In the genomic region with DNA sequence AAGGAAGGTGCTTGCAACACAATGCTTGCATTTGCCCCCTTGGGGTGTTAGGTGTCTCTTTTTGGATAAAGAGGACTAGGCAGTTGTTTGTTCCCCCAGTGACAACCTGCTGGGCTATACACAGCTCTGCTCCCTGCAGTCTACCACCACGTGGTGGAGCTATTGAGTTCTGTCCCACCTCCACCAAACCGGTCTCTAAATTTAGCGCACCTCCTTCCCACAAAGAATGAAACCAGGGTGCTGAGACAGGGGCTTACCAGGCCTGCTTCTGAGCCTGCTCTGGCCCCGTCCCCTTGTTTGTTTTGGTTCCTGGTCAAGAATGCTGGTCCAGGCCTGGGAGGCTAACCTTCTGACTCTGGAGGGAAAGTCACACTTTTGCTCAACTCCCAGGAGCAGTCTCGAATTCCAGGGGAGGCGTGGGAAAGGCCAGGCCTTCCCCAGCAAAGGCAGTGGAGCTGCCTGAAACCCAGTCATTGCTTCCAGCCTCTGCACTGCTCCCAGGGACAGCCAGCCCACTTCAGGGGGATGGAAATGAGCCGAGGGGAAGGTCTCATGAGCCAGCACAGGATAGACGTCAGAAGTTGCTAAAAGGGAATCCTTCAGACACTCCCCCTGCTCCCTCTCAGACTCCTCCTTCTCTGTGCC, we compare ENCODE assay signal across 8 mouse cellular contexts. TPM values are rescaled to one million over a fixed set of nuclear protein-coding genes. Genes with fewer than 3 reads are reported as not detected.
DNase-seq lines count a peak whose midpoint lies in the region; ATAC-seq and TF ChIP-seq lines count a peak whose summit lies in the region.

No protein-coding gene starts in this region.

- no peak overlapping the region for H3K4me2 ChIP-seq in intestine, embryonic 14.5 days (ENCODE audit: low read length)
- H3K4me2 ChIP-seq in liver, embryonic 14.5 days (ENCODE audit: low read depth) = no peak overlapping the region

- no peak for TF ChIP-seq POLR2A in small intestine, adult 2 months (IDR thresholded peaks at IDR 0.05; ENCODE audit: low read depth, low read length)

- H3K9me3 ChIP-seq in intestine, embryonic 14.5 days (ENCODE audit: control insufficient read depth, low read length) = no peaks in the 10 kb centered on the region
- no peaks in the 10 kb centered on the region for H3K9me3 ChIP-seq in liver, embryonic 14.5 days (ENCODE audit: control insufficient read depth, low read length)

- 0 out of 2 replicates have a peak, but pooled peaks cover 4% of the 10 kb centered on the region for H3K4me1 ChIP-seq in intestine, embryonic 14.5 days (replicated peaks; ENCODE audit: control insufficient read depth, insufficient read depth, low read length)
- 0 out of 4 replicates have a peak, but pooled peaks cover 0 to 3% of the 10 kb centered on the region in 2 experiments for H3K4me1 ChIP-seq in liver, embryonic 14.5 days (replicated peaks; ENCODE audit: control insufficient read depth in 2 of 2, insufficient read depth in 2 of 2, low read length in 1 of 2)
- H3K4me1 ChIP-seq in small intestine, adult 2 months (ENCODE audit: control insufficient read depth, insufficient read depth, insufficient read length, low read length) = no peaks in the 10 kb centered on the region

- no peak overlapping the region for H3K4me3 ChIP-seq in intestine, embryonic 14.5 days (ENCODE audit: low read depth, low read length)
- H3K4me3 ChIP-seq in liver, embryonic 14.5 days (ENCODE audit: insufficient read depth in 1 of 2, low read depth in 2 of 2, low read length in 2 of 2) = no peak overlapping the region
- no peak overlapping the region for H3K4me3 ChIP-seq in small intestine, adult 2 months (ENCODE audit: low read depth, low read length)

- H3K36me3 ChIP-seq in intestine, embryonic 14.5 days (ENCODE audit: control insufficient read depth, insufficient read depth, low read length) = peaks cover 4% of the 10 kb centered on the region; the same call in 1 of the 2 replicates
- no peaks in the 10 kb centered on the region for H3K36me3 ChIP-seq in liver, embryonic 14.5 days (replicated peaks; ENCODE audit: control insufficient read depth, insufficient read depth, low read depth)
- 0 out of 2 replicates have a peak, but pooled peaks cover 3% of the 10 kb centered on the region for H3K36me3 ChIP-seq in small intestine, adult 2 months (ENCODE audit: control insufficient read depth, insufficient read depth, low read length)

- WGBS in intestine, embryonic 14.5 days = 36% methylated on average over 8 of the region's 8 CpGs
- 29% methylated on average over 8 of the region's 8 CpGs for WGBS in liver, embryonic 14.5 days (ENCODE audit: insufficient replicate concordance)
- WGBS in small intestine, adult 2 months = 42% methylated on average over 8 of the region's 8 CpGs

- TF ChIP-seq CTCF in liver, embryonic 14.5 days (IDR thresholded peaks at IDR 0.05; ENCODE audit: low read depth) = peak; percentile 72
- TF ChIP-seq CTCF in small intestine, adult 2 months (IDR thresholded peaks at IDR 0.05; ENCODE audit: extremely low read depth, insufficient read length, insufficient replicate concordance, low read depth, low read length) = peak; percentile 71; the same call in 1 of the 2 replicates

- no peak for TF ChIP-seq EP300 in liver, embryonic 14.5 days (IDR thresholded peaks at IDR 0.05; ENCODE audit: low read depth)

- H3K27ac ChIP-seq in intestine, embryonic 14.5 days (ENCODE audit: low read depth) = no peak overlapping the region
- H3K27ac ChIP-seq in liver, embryonic 14.5 days = no peak overlapping the region
- no peak overlapping the region for H3K27ac ChIP-seq in small intestine, adult 2 months (ENCODE audit: insufficient read depth, low read depth, low read length)

- ATAC-seq in intestine, embryonic 14.5 days (replicated peaks; ENCODE audit: low FRiP score, low TSS enrichment, low read depth) = no peak
- no peak for ATAC-seq in liver, embryonic 14.5 days (ENCODE audit: insufficient read depth)

- H3K9ac ChIP-seq in intestine, embryonic 14.5 days (ENCODE audit: low read length) = no peak overlapping the region
- no peak overlapping the region for H3K9ac ChIP-seq in liver, embryonic 14.5 days (replicated peaks)

- DNase-seq in adrenal gland, adult (ENCODE audit: inconsistent age in 2 of 2, low spot score in 1 of 2) = peak; percentile 62 to 88
- no peak for DNase-seq in adrenal gland, postnatal 4 days (ENCODE audit: low spot score in 2 of 2)
- peak; percentile 67 for DNase-seq in urinary bladder, postnatal 14 days (ENCODE audit: low spot score)
- no peak for DNase-seq in urinary bladder, adult 2 months (ENCODE audit: low spot score)
- peak; percentile 42 for DNase-seq in forelimb bud, embryonic 11.5 days (ENCODE audit: low read depth, low spot score)
- DNase-seq in intestine, embryonic 14.5 days (ENCODE audit: low spot score) = peak; percentile 75
- peak in 1 of 3 experiments; percentile 16 for DNase-seq in liver, embryonic 14.5 days (ENCODE audit: low read depth in 3 of 3, low spot score in 3 of 3)

- H3K27me3 ChIP-seq in intestine, embryonic 14.5 days (replicated peaks; ENCODE audit: control insufficient read depth, insufficient read depth, low read length) = no peaks in the 10 kb centered on the region
- H3K27me3 ChIP-seq in liver, embryonic 14.5 days (ENCODE audit: control insufficient read depth, insufficient read depth, low read length) = no peaks in the 10 kb centered on the region
- H3K27me3 ChIP-seq in small intestine, adult 2 months (ENCODE audit: control insufficient read depth, insufficient read depth, low read length) = no peaks in the 10 kb centered on the region

RNA-seq across cellular contexts. Expression of gene Neurl1b, which starts 37.1 kb away (rescaled TPM):
- total RNA-seq in adrenal gland, postnatal 4 days (2021) = 10 to 100 TPM; 55.6 to 57.4 TPM
- polyA plus RNA-seq in urinary bladder, adult 2 months (2012; rRNA removed) = 7.9 and 11.1 TPM in 2 replicates
- polyA plus RNA-seq in intestine, embryonic 14.5 days (2014; fragmentation: Nextera tagmentation; extraction: Ambion mirVana) = 2.3 and 3.1 TPM in 2 replicates
- polyA plus RNA-seq in liver, embryonic 14.5 days (2012; rRNA removed) = 0.09 and 0.12 TPM in 2 replicates
- polyA plus RNA-seq in liver, embryonic 14.5 days (2014; fragmentation: Nextera tagmentation; extraction: Ambion mirVana) = 0.03 TPM in 1 of 2 replicates, not detected in the other
- polyA plus RNA-seq in small intestine, adult 2 months (2012; rRNA removed) = 39.3 and 79.7 TPM in 2 replicates

Comparison
In these comparisons a context has a peak if more than half of its experiments do, and no peak if none do; other contexts are left out.
1. DNase-seq: peak in adrenal gland, adult (2 of 2), urinary bladder, postnatal 14 days (single experiment), forelimb bud, embryonic 11.5 days (single experiment) and intestine, embryonic 14.5 days (single experiment); none in adrenal gland, postnatal 4 days (0 of 2) and urinary bladder, adult 2 months (single experiment).